Mouse (Mus musculus) stomach, postnatal 0 days (tissue): Measurements from ENCODE around the gene Ddx58. TPM values are rescaled to one million over a fixed set of nuclear protein-coding genes. Genes with fewer than 3 reads are reported as not detected.

Experiments
- ATAC-seq: fragments of 200-750 bp; cut with Nextera tagmentation; 2 replicates; pipeline ENCODE4 v1.8.0; 2017; ENCODE audit not compliant: low FRiP score, low TSS enrichment
- DNase-seq: peaks from one replicate; pipeline ENCODE4 v3.0.0-alpha.2; 2016; ENCODE audit warnings: low spot score
- H3K27ac ChIP-seq: fragments of 300-500 bp; sonication (generic); replicated peaks from 2 replicates; pipeline ENCODE4 v1.5.1; 2014; ENCODE audit warnings: mild to moderate bottlenecking, control low read depth
- H3K27me3 ChIP-seq: fragments of 300-500 bp; sonication (generic); 2 replicates; pipeline ENCODE4 v1.6.1; 2014; ENCODE audit warnings: low read length; ENCODE audit not compliant: control insufficient read depth, insufficient read depth
- H3K36me3 ChIP-seq: fragments of 300-500 bp; sonication (generic); 2 replicates; pipeline ENCODE4 v1.6.1; 2014; ENCODE audit warnings: low read length, mixed read lengths; ENCODE audit not compliant: control insufficient read depth, insufficient read depth
- H3K4me1 ChIP-seq: fragments of 300-500 bp; sonication (generic); replicated peaks from 2 replicates; pipeline ENCODE4 v1.6.1; 2014; ENCODE audit warnings: antibody characterized with exemption; ENCODE audit not compliant: control insufficient read depth, insufficient read depth
- H3K4me2 ChIP-seq: fragments of 300-500 bp; sonication (generic); replicated peaks from 2 replicates; pipeline ENCODE4 v1.6.1; 2014; ENCODE audit warnings: low read depth, mild to moderate bottlenecking, control low read depth, moderate library complexity
- H3K4me3 ChIP-seq: fragments of 300-500 bp; sonication (generic); 2 replicates; pipeline ENCODE4 v1.5.1; 2014; ENCODE audit warnings: low read depth, low read length, control low read depth
- H3K9ac ChIP-seq: fragments of 300-500 bp; sonication (generic); 2 replicates; pipeline ENCODE4 v1.6.1; 2014; ENCODE audit warnings: mild to moderate bottlenecking, low read length, control low read depth, mixed read lengths
- H3K9me3 ChIP-seq: fragments of 300-500 bp; sonication (generic); 2 replicates; pipeline ENCODE4 v1.6.1; 2016; ENCODE audit warnings: low read length; ENCODE audit not compliant: control insufficient read depth
- CTCF ChIP-seq: IDR thresholded peaks from 2 replicates; pipeline ENCODE4 v1.5.1; 2016; ENCODE audit warnings: antibody characterized with exemption, low read depth, mild to moderate bottlenecking, moderate library complexity
- EP300 ChIP-seq: optimal IDR thresholded peaks from 2 replicates; pipeline ENCODE3; 2016; ENCODE audit warnings: antibody characterized with exemption
- WGBS: fragments of 180-500 bp; shearing (Covaris S2); extraction: QIAGEN DNeasy Blood & Tissue Kit; methylation state at CpG from one replicate; pipeline ENCODE4 v1.1.7; 2014; 5-methylcytosine and 5-hydroxymethylcytosine counted together
- polyA plus RNA-seq: library from polyadenylated mRNA; unstranded; fragments of >200 nt; fragmentation: Nextera tagmentation; extraction: Ambion mirVana; gene quantifications from 2 replicates; pipeline ENCODE4 v1.2.1, GENCODE M21; 2015

Ddx58 gene
- polyA plus RNA-seq, 1 experiment from 2014 or later = 5.9 TPM

DNA sequence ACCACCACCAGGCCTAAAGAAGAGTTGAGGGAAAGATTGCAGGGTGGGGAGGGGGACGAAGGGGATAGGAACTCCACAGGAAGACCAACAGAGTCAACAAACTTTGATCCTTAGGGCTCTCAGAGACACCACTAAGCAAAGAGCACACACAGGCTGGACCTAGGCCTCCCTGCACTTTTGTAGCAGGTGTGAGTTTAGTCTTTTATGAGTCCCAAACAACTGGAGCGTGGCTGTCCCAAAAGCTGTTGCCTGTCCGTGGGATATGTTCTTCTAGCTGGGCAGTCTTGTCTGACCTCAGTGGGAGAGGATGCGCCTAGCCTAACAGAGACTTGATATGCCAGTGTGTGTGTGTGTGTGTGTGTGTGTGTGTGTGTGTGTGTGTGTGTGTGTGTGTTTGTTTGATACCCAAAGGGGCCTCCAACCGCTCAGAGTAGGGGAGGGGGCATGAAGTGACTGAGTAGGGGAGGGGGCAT lies 680 bp upstream of the Ddx58 start:
- H3K27ac ChIP-seq = no peak overlapping the region
- 0 out of 2 replicates have a peak, but pooled peaks cover 2% of the 10 kb centered on the region for H3K4me1 ChIP-seq
- H3K4me2 ChIP-seq = peak overlapping the region; percentile 86
- no peaks in the 10 kb centered on the region for H3K9me3 ChIP-seq
- peak; percentile 24 for ATAC-seq
- peak; percentile 26 for DNase-seq
- no peak for TF ChIP-seq CTCF
- no peak for TF ChIP-seq EP300
- H3K9ac ChIP-seq = peak overlapping the region; percentile 68; the same call in 1 of the 2 replicates
- H3K36me3 ChIP-seq = no peaks in the 10 kb centered on the region
- WGBS = 56% methylated on average over 5 of the region's 5 CpGs
- H3K4me3 ChIP-seq = peak overlapping the region; percentile 70
- H3K27me3 ChIP-seq = no peaks in the 10 kb centered on the region

DNA sequence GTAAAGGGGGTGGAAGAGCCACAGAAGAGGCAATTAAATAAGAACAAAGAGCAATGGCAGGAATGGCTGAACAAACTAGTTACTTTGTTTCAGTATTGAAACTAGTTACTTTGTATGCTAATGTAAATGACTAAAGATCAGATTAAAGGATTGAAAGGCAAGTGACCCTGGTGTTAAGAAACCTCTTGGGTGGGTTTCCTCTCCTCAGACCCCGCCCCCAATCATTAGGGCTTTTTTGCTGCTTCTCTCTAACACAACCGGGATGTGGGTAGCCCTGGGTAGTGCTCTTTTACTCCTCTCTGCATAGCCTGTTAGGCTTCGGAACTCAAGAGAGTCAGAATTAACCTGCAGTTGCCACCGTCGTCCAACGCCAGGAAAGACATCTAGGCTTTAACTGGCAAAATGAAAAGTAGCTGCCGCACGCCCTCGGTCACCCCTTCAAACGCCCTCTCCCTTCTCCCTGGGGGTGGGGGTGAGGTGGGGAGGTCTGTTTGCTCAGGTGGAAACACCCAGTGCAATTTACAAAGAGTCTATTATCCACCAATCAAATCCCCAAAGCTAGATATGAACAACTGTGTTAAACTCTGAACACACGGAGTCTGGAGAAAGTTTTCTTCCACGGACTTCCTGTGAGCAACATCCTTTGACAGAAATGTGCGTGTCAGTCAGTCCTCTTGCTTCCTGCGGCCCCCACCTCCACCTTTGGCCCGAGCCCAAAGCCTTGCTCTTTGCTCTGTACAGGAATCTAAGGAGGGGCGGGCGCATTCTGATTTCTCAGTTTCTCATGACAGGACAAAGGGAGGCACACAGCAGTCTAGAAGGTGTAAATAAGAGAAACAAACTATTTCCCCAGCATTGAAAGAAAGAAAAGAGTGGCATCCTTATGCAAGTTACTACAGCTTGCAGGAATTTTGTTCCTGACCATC lies 882 bp downstream of the Ddx58 start:
- peak; percentile 56 for DNase-seq
- Histone ChIP-seq H3K4me2 (peak overlapping the region; percentile 86), H3K9me3 (no peaks in the 10 kb centered on the region), H3K36me3 (no peaks in the 10 kb centered on the region; the same call in 1 of the 2 replicates), H3K4me1 (0 out of 2 replicates have a peak, but pooled peaks cover 2% of the 10 kb centered on the region), H3K27ac (peak overlapping the region; percentile 79), H3K9ac (peak overlapping the region; percentile 68), H3K27me3 (no peaks in the 10 kb centered on the region), H3K4me3 (peak overlapping the region; percentile 70)
- TF ChIP-seq CTCF (no peak), EP300 (no peak)
- peak; percentile 73 for ATAC-seq
- WGBS = under 1% methylated on average over 17 of the region's 17 CpGs

DNA sequence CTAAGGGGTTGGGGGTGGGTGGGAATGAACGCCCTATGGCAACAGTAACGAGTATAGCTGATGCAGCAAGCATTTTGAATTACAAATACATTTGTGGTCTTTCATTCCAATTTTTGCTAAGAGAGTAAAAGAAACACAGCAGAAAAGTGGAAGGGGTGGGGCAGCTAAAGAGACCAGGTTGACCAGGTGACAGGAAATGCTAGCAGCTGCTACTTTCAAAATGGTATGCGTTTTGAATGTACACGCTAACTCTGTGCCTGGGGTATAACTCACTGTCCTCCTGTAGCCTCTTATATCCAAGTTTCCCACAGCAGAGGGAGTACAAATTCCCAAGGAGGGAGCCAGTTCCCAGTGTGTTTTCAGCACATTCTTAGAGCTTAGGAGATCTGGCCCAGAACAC lies 2.8 kb downstream of the Ddx58 start:
- no peak overlapping the region for H3K4me2 ChIP-seq
- DNase-seq (no peak), ATAC-seq (no peak)
- no peak overlapping the region for H3K27ac ChIP-seq
- no peak overlapping the region for H3K4me3 ChIP-seq
- H3K36me3 ChIP-seq = no peaks in the 10 kb centered on the region; the same call in 1 of the 2 replicates
- WGBS = 76% methylated on average over 4 of the region's 4 CpGs
- H3K9ac ChIP-seq = no peak overlapping the region
- no peaks in the 10 kb centered on the region for H3K27me3 ChIP-seq
- H3K4me1 ChIP-seq = 0 out of 2 replicates have a peak, but pooled peaks cover 2% of the 10 kb centered on the region
- TF ChIP-seq EP300 = no peak
- TF ChIP-seq CTCF = no peak
- H3K9me3 ChIP-seq = no peaks in the 10 kb centered on the region

DNA sequence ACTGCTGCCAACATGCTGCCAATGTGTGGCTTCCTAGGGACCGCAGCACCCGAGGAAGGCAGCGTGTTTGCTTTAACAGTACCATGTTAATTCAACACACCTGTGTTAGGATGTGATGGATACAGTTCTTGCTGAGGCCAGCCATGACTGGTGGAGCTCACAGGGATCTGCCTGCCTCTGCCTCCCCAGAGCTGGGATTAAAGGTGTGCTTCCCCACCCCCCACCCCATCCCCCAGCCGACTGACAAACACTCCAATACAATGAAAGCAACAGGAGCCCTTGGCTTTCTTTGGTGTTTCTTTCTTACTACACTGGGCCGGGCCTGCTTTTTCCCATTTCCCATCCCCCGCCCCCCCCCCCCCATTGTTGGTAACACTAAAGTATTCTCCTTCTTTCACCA lies 5.4 kb downstream of the Ddx58 start:
- TF ChIP-seq CTCF (no peak), EP300 (no peak)
- no peak for DNase-seq
- H3K9me3 ChIP-seq = no peaks in the 10 kb centered on the region
- no peak for ATAC-seq
- no peaks in the 10 kb centered on the region for H3K4me1 ChIP-seq
- no peak overlapping the region for H3K4me3 ChIP-seq
- H3K36me3 ChIP-seq = no peaks in the 10 kb centered on the region; the same call in 1 of the 2 replicates
- H3K27me3 ChIP-seq = no peaks in the 10 kb centered on the region
- H3K4me2 ChIP-seq = no peak overlapping the region
- WGBS = 85% methylated on average over 5 of the region's 6 CpGs
- H3K27ac ChIP-seq = no peak overlapping the region
- no peak overlapping the region for H3K9ac ChIP-seq

DNA sequence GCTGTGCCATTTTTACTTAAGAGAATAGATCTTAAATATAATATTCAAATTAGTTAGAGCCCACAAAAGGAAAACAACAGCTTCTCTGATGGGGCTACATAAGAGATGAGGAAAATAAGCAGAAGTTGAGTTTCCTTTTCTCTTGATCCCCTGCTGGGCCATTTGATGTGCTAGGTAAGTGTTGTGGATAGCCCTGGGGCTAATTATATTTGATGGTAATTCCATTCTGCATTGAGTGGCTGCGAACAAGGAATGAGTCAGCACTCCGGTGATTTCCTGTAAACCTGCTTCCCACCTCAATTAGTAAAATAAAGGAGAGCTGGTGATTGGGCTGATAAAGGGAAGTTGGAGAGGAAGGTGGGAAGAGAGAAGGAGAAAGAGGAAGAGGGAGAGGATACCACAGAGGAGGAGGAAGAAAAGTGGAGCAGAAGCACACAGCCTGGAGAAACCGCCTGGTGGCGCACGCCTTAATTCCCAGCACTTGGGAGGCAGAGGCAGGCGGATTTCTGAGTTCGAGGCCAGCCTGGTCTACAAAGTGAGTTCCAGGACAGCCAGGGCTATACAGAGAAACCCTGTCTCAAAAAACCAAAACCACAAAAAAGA lies 6.5 kb downstream of the Ddx58 start:
- no peak for DNase-seq
- H3K9me3 ChIP-seq = no peaks in the 10 kb centered on the region
- H3K36me3 ChIP-seq = no peaks in the 10 kb centered on the region; the same call in 1 of the 2 replicates
- H3K27ac ChIP-seq = no peak overlapping the region
- no peak overlapping the region for H3K4me3 ChIP-seq
- no peak for ATAC-seq
- no peak for TF ChIP-seq CTCF
- no peak for TF ChIP-seq EP300
- WGBS = 91% methylated on average over 7 of the region's 7 CpGs
- no peaks in the 10 kb centered on the region for H3K27me3 ChIP-seq
- H3K4me2 ChIP-seq = no peak overlapping the region
- H3K4me1 ChIP-seq = no peaks in the 10 kb centered on the region
- no peak overlapping the region for H3K9ac ChIP-seq
